Mouse (Mus musculus) kidney, adult 2 months (tissue): ENCODE measurements around the gene Cadps.

Source experiments
- CTCF ChIP-seq: fragments of 200-500 bp; conservative IDR thresholded peaks from 2 replicates; pipeline ENCODE4 v1.5.1; 2011; ENCODE audit warnings: low read depth, mild to moderate bottlenecking, control low read depth, low read length, moderate library complexity, mixed read lengths; ENCODE audit not compliant: insufficient read depth, insufficient read length
- POLR2A ChIP-seq: fragments of 200-500 bp; IDR thresholded peaks from one replicate; pipeline ENCODE4 v1.6.1; 2011; ENCODE audit warnings: low read depth, low read length, control low read depth

DNA sequence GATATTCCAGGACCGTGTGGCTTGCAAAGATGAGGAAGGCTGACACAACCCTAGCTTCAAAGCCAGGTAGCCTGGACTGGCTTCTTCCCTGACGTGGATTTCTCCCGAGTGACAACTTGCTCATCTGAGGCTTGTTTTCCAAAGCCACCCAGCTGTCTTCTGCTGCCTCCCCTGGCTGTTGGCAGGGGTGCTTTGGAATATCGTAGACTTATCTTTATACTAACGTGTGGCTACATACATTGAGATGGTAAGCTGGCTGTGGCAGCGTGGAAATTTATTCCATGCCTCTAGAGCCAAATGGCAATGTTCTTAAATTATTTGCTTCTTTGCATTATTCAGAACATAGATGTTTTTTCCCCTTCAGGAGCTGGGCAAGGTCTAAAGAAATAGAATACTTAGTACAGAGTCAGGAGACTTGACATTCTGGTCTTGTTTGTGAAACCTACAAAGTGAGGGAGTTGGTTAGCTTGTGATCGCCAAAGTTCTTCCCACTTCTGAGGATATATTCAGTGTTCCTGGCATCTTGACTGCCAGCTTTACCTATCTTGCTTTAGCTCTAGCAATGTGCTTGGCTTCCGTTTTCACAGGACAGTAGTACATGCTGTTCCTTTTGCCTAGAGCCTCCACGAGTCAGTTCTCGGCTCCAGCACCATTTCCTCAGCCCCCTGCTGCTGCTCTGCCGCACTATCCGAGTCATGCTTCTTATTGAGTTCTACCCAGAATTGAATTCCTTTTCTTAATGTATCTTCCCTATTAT, 318.5 kb downstream of the Cadps start:
- no peak for TF ChIP-seq CTCF
- no peak for TF ChIP-seq POLR2A
